Mouse (Mus musculus): ENCODE results near the gene Gemin4. TPM values are rescaled to one million over a fixed set of nuclear protein-coding genes. Genes with fewer than 3 reads are reported as not detected.
"Not testable (repeated sequence)": the region's sequence is repeated elsewhere in the genome, so short reads cannot be mapped to it uniquely, and the experiment has no call there.

Gemin4 gene
- polyA plus RNA-seq, 1 experiment from 2014 or later, result 13.8 TPM

DNA sequence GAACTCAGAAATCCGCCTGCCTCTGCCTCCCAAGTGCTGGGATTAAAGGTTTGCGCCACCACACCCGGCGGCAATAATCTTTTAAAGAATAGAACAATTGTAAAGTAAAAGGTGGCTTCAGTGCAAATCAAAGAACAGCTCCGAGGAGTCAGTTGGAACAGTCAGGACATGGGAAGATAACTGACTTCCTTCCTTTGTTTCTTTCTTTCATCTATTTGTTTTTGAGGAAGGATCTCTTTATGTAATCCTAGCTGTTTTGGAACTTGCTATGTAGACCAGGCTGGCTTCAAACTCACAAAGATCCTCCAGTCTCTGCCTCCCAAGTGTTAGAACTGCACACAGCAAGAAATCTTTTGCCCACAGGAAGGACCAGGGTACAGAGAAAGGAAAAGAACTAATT lies 7.2 kb upstream of the Gemin4 start:
- Histone ChIP-seq H3K9ac (replicated peaks; ENCODE audit: low read depth) (no peak overlapping the region), H3K27me3 (replicated peaks; ENCODE audit: insufficient read depth, low read length) (no peaks in the 10 kb centered on the region), H3K9me3 (ENCODE audit: low read length) (no peaks in the 10 kb centered on the region), H3K36me3 (ENCODE audit: insufficient read depth, low read length) (peaks cover 10% of the 10 kb centered on the region; the same call in 1 of the 2 replicates), H3K4me1 (ENCODE audit: insufficient read depth, low read depth, low read length) (no peaks in the 10 kb centered on the region), H3K4me3 (ENCODE audit: low read depth, low read length) (no peak overlapping the region), H3K27ac (ENCODE audit: low read length) (no peak overlapping the region), H3K4me2 (replicated peaks; ENCODE audit: low read depth, low read length) (no peak overlapping the region)
- ATAC-seq (no peak), DNase-seq (ENCODE audit: low spot score) (no peak)
- TF ChIP-seq EP300 (IDR thresholded peaks at IDR 0.05), result no peak
- no peak for TF ChIP-seq CTCF (IDR thresholded peaks at IDR 0.05)
- WGBS, result 82% methylated on average over 5 of the region's 5 CpGs

DNA sequence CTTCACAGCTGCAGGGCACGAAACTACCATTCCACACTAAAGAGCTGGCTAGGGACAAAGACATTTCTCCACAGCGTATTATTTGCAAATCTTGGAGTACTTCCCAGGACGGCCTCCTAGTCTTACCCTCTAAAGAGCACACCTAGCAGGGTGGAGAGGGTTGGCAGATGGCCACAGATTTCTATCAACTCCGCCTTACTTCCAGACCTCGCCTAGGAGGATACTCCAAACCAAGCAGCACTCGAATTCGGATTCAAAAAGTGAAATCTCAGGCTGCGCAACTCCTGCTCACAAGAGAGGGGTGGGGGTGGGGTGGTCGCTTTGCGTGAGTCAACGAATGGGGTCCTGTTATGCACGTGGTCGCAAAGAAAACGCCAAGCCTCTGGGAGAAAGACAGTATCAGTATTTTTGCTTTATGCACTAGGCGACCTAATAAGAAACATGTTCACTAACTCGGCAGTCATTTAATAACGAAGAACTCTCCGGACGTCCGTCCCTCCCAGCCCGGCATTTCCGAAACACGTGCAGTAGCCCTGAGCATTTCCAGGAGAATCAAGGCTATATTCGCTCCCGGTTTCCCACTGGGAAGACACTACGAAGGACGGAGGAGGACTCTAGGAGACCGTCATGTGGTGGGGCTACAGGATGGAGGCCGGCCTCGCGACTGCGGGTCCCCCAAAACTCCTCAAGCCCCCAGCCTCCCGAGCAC lies 629 bp downstream of the Gemin4 start:
- DNase-seq (ENCODE audit: low spot score) (peak; percentile 94), ATAC-seq (peak; percentile 81)
- TF ChIP-seq CTCF (IDR thresholded peaks at IDR 0.05) (no peak), EP300 (IDR thresholded peaks at IDR 0.05) (peak; percentile 66)
- H3K4me2 ChIP-seq (replicated peaks; ENCODE audit: low read depth, low read length), result peak overlapping the region; percentile 91
- no peaks in the 10 kb centered on the region for H3K9me3 ChIP-seq (ENCODE audit: low read length)
- H3K4me1 ChIP-seq (ENCODE audit: insufficient read depth, low read depth, low read length), result no peaks in the 10 kb centered on the region
- peak overlapping the region; percentile 96 for H3K27ac ChIP-seq (ENCODE audit: low read length)
- H3K27me3 ChIP-seq (replicated peaks; ENCODE audit: insufficient read depth, low read length), result no peaks in the 10 kb centered on the region
- WGBS, result 2% methylated on average over 33 of the region's 33 CpGs
- H3K36me3 ChIP-seq (ENCODE audit: insufficient read depth, low read length), result peaks cover 9% of the 10 kb centered on the region; the same call in 1 of the 2 replicates
- peak overlapping the region; percentile 77 for H3K9ac ChIP-seq (replicated peaks; ENCODE audit: low read depth)
- peak overlapping the region; percentile 79 for H3K4me3 ChIP-seq (ENCODE audit: low read depth, low read length)

DNA sequence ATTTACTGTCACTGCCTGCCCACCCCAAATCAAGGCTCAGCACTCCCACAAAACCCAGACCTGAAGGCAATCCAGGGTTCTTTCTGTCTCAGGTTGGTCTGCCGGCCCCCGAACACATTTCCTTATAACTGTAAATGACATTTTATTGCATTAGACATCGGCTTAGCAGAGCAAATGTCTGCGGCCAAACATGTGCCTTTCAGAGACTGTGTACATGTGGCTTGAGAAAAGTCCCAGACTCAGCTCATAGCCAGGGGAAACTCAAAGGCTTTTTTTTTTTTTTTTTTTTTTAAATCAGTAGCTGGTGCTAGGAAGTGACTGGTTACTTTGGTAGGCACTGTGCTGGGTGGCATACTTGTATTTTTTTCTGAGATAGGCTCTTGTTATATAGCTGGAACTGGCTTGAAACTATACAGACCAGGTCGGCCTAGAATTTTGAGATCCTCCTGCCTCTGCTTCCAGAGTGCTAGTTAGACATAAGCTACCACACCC lies 1.4 kb downstream of the Gemin4 start:
- Histone ChIP-seq H3K9ac (replicated peaks; ENCODE audit: low read depth) (no peak overlapping the region), H3K4me2 (replicated peaks; ENCODE audit: low read depth, low read length) (no peak overlapping the region), H3K4me1 (ENCODE audit: insufficient read depth, low read depth, low read length) (no peaks in the 10 kb centered on the region), H3K27ac (ENCODE audit: low read length) (peak overlapping the region; percentile 96), H3K4me3 (ENCODE audit: low read depth, low read length) (no peak overlapping the region), H3K36me3 (ENCODE audit: insufficient read depth, low read length) (peaks cover 6% of the 10 kb centered on the region; the same call in 1 of the 2 replicates), H3K9me3 (ENCODE audit: low read length) (no peaks in the 10 kb centered on the region), H3K27me3 (replicated peaks; ENCODE audit: insufficient read depth, low read length) (no peaks in the 10 kb centered on the region)
- ATAC-seq (no peak), DNase-seq (ENCODE audit: low spot score) (no peak)
- TF ChIP-seq EP300 (IDR thresholded peaks at IDR 0.05) (no peak), CTCF (IDR thresholded peaks at IDR 0.05) (no peak)
- 92% methylated on average over 5 of the region's 5 CpGs for WGBS

DNA sequence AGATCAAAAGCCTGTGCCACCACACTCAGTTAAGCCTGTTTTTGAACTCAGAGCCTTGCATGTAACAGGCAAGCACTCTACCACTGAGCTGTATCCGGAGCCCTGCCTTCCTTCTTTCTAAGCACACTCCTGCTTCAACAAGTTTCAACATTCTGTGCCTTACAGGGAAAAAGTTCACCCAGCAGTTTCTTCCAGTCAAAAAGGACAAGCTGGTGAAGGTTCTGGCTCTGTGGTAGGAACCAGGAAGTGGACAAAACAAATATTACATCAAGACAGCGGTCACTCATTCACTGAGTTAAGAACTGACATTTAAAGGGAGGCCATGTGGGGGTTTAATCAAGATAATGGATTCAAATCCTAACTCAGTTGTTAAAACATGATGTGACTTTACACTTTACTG lies 2.5 kb downstream of the Gemin4 start:
- no peaks in the 10 kb centered on the region for H3K9me3 ChIP-seq (ENCODE audit: low read length)
- ATAC-seq (no peak), DNase-seq (ENCODE audit: low spot score) (peak; percentile 61)
- no peak for TF ChIP-seq EP300 (IDR thresholded peaks at IDR 0.05)
- no peak for TF ChIP-seq CTCF (IDR thresholded peaks at IDR 0.05)
- no peak overlapping the region for H3K4me2 ChIP-seq (replicated peaks; ENCODE audit: low read depth, low read length)
- H3K27me3 ChIP-seq (replicated peaks; ENCODE audit: insufficient read depth, low read length), result no peaks in the 10 kb centered on the region
- peaks cover 6% of the 10 kb centered on the region; the same call in 1 of the 2 replicates for H3K36me3 ChIP-seq (ENCODE audit: insufficient read depth, low read length)
- no peaks in the 10 kb centered on the region for H3K4me1 ChIP-seq (ENCODE audit: insufficient read depth, low read depth, low read length)
- 50% methylated on average over 2 of the region's 2 CpGs for WGBS
- no peak overlapping the region for H3K9ac ChIP-seq (replicated peaks; ENCODE audit: low read depth)
- no peak overlapping the region for H3K27ac ChIP-seq (ENCODE audit: low read length)
- no peak overlapping the region for H3K4me3 ChIP-seq (ENCODE audit: low read depth, low read length)

DNA sequence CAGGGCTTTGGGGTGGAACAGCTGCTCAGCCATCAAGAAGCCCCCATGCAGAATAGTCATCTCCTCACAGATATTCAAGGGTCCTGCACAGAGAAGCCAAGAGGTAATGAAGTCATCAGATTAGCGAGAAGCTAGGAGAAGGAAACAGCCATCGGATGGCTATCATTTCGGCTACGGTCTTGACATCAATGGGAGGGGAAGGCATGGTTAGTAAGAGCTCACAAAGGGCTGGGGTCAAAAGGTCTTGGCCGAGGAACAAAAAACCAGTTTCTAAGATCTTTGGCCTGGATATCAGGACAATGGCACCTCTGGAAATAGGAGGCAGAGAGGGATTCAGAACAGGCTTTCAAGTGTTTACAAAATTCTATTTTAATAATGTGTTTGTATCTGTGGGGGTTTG lies 3.6 kb downstream of the Gemin4 start:
- Histone ChIP-seq H3K4me3 (ENCODE audit: low read depth, low read length) (no peak overlapping the region), H3K36me3 (ENCODE audit: insufficient read depth, low read length) (peaks cover 6% of the 10 kb centered on the region; the same call in 1 of the 2 replicates), H3K9me3 (ENCODE audit: low read length) (no peaks in the 10 kb centered on the region), H3K27me3 (replicated peaks; ENCODE audit: insufficient read depth, low read length) (no peaks in the 10 kb centered on the region), H3K27ac (ENCODE audit: low read length) (no peak overlapping the region), H3K4me1 (ENCODE audit: insufficient read depth, low read depth, low read length) (no peaks in the 10 kb centered on the region), H3K9ac (replicated peaks; ENCODE audit: low read depth) (no peak overlapping the region), H3K4me2 (replicated peaks; ENCODE audit: low read depth, low read length) (no peak overlapping the region)
- ATAC-seq (no peak), DNase-seq (ENCODE audit: low spot score) (no peak)
- TF ChIP-seq CTCF (IDR thresholded peaks at IDR 0.05) (no peak), EP300 (IDR thresholded peaks at IDR 0.05) (no peak)
- WGBS, result 89% methylated on average over 5 of the region's 5 CpGs

DNA sequence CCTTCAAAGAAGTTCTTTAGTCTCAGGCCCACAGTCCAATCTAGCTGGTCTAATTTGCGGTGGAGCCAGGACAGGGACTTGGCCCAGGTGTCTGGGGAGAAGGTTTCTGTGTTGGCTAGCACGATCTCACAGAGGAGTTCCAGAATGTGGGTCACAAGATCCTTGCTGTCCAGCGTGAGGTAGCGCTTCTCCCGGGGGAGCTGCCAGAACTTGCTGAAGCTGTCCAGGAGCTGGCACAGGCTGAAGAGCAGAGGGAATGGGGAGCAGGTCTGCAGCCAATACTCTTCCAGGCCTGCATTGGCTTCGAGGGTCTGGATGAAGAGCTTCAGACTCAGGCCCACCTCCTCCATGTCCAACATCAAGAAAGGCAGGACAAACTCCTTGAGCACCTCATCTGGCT lies 5.9 kb downstream of the Gemin4 start:
- H3K4me1 ChIP-seq (ENCODE audit: insufficient read depth, low read depth, low read length); H3K27me3 ChIP-seq (replicated peaks; ENCODE audit: insufficient read depth, low read length); H3K9me3 ChIP-seq (ENCODE audit: low read length); H3K4me2 ChIP-seq (replicated peaks; ENCODE audit: low read depth, low read length); H3K9ac ChIP-seq (replicated peaks; ENCODE audit: low read depth); H3K27ac ChIP-seq (ENCODE audit: low read length); DNase-seq (ENCODE audit: low spot score); ATAC-seq; H3K4me3 ChIP-seq (ENCODE audit: low read depth, low read length): not testable (repeated sequence)
- H3K36me3 ChIP-seq (ENCODE audit: insufficient read depth, low read length), result peaks cover 20% of the 10 kb centered on the region; the same call in 1 of the 2 replicates
- 81% methylated on average over 1 of the region's 6 CpGs for WGBS

Data from lung, postnatal 0 days (tissue).